Mouse (Mus musculus) CH12.LX (cell line): ENCODE measurements around the gene Pnpla3. TPM values are rescaled to one million over a fixed set of nuclear protein-coding genes. Genes with fewer than 3 reads are reported as not detected.

Experiments
- DNase-seq: peaks from one replicate; pipeline ENCODE4 v3.0.0-alpha.2; 2013; ENCODE audit errors: extremely low read depth
- H3K27ac ChIP-seq: 2 replicates; pipeline ENCODE4 v1.5.1; 2012; ENCODE audit warnings: low read depth, mild to moderate bottlenecking, control low read depth, moderate library complexity; ENCODE audit not compliant: insufficient read depth
- H3K27me3 ChIP-seq: replicated peaks from 2 replicates; pipeline ENCODE3; 2012; ENCODE audit warnings: inconsistent platforms
- H3K36me3 ChIP-seq, 2 experiments: replicated peaks in 1 of 2; 2 replicates each; pipeline versions ENCODE3 to v1.6.1; 2012; ENCODE audit warnings: inconsistent platforms in 1 of 2, low read length in 1 of 2, mild to moderate bottlenecking in 1 of 2, mixed read lengths in 1 of 2, moderate library complexity in 1 of 2; ENCODE audit not compliant: control insufficient read depth in 1 of 2, insufficient read depth in 1 of 2
- H3K4me1 ChIP-seq, 2 experiments: 2 replicates each; pipeline ENCODE4 v1.6.1; 2012; ENCODE audit warnings: inconsistent platforms in 1 of 2, moderate library complexity in 1 of 2; ENCODE audit not compliant: insufficient read depth in 2 of 2, control insufficient read depth in 1 of 2
- H3K4me2 ChIP-seq: 2 replicates; pipeline ENCODE4 v1.6.1; 2012; ENCODE audit warnings: low read depth, mild to moderate bottlenecking, control low read depth; ENCODE audit not compliant: poor library complexity, insufficient read depth, severe bottlenecking
- H3K4me3 ChIP-seq, 3 experiments: fragments of 150-350 bp in 1 of 3; sonication (generic) in 1 of 3; replicated peaks in 1 of 3; 2 replicates each; pipeline versions ENCODE3 to v1.5.1; 2011 to 2012; ENCODE audit warnings: low read depth in 2 of 3, low read length in 2 of 3, mild to moderate bottlenecking in 2 of 3, moderate library complexity in 2 of 3, control low read depth in 1 of 3, improper control_type of control experiment in 1 of 3, inconsistent platforms in 1 of 3, mixed read lengths in 1 of 3; ENCODE audit not compliant: poor library complexity in 1 of 3
- H3K79me2 ChIP-seq: replicated peaks from 2 replicates; pipeline ENCODE4 v1.6.1; 2012; ENCODE audit warnings: mild to moderate bottlenecking, moderate library complexity; ENCODE audit not compliant: control insufficient read depth, poor library complexity, insufficient read depth, severe bottlenecking; ENCODE audit errors: extremely low read depth
- H3K9ac ChIP-seq: 2 replicates; pipeline ENCODE4 v1.6.1; 2012; ENCODE audit warnings: low read depth, mild to moderate bottlenecking, control low read depth, moderate library complexity; ENCODE audit not compliant: insufficient read depth
- H3K9me3 ChIP-seq: replicated peaks from 2 replicates; pipeline ENCODE3; 2012; ENCODE audit warnings: low read length, inconsistent platforms, mixed read lengths
- BHLHE40 ChIP-seq: IDR thresholded peaks from 2 replicates; pipeline ENCODE4 v1.6.1; 2011; ENCODE audit warnings: mild to moderate bottlenecking, low read depth, low read length, improper control_type of control experiment
- CHD2 ChIP-seq: IDR thresholded peaks from 2 replicates; pipeline ENCODE4 v1.6.1; 2011; ENCODE audit warnings: low read length, improper control_type of control experiment
- ELF1 ChIP-seq: IDR thresholded peaks from 2 replicates; pipeline ENCODE4 v1.6.1; 2014; ENCODE audit warnings: low read depth, mild to moderate bottlenecking, inconsistent platforms, low read length, improper control_type of control experiment
- EP300 ChIP-seq: IDR thresholded peaks from 2 replicates; pipeline ENCODE4 v1.6.1; 2011; ENCODE audit warnings: low read length, improper control_type of control experiment
- ETS1 ChIP-seq: conservative IDR thresholded peaks from 2 replicates; pipeline ENCODE4 v1.6.1; 2012; ENCODE audit warnings: low read depth, mild to moderate bottlenecking, inconsistent platforms, low read length, improper control_type of control experiment, moderate library complexity
- HCFC1 ChIP-seq: IDR thresholded peaks from 2 replicates; pipeline ENCODE4 v1.6.1; 2012; ENCODE audit warnings: low read depth, mild to moderate bottlenecking, inconsistent platforms, low read length, improper control_type of control experiment
- IRF4 ChIP-seq: IDR thresholded peaks from 2 replicates; pipeline ENCODE4 v1.6.1; 2014; ENCODE audit warnings: low read depth, mild to moderate bottlenecking, inconsistent platforms, low read length, improper control_type of control experiment
- JUN ChIP-seq: IDR thresholded peaks from 2 replicates; pipeline ENCODE4 v1.6.1; 2011; ENCODE audit warnings: low read depth, mild to moderate bottlenecking, low read length, improper control_type of control experiment, moderate library complexity; ENCODE audit not compliant: insufficient read depth
- KAT2A ChIP-seq: IDR thresholded peaks from 2 replicates; pipeline ENCODE4 v1.6.1; 2012; ENCODE audit warnings: low read length, improper control_type of control experiment, inconsistent platforms; ENCODE audit not compliant: insufficient replicate concordance
- MAX ChIP-seq: IDR thresholded peaks from 2 replicates; pipeline ENCODE4 v1.6.1; 2011; ENCODE audit warnings: low read length, improper control_type of control experiment
- MEF2A ChIP-seq: IDR thresholded peaks from 2 replicates; pipeline ENCODE4 v1.6.1; 2014; ENCODE audit warnings: low read depth, mild to moderate bottlenecking, inconsistent platforms, low read length, improper control_type of control experiment, borderline replicate concordance
- MXI1 ChIP-seq: IDR thresholded peaks from 2 replicates; pipeline ENCODE4 v1.6.1; 2011; ENCODE audit warnings: mild to moderate bottlenecking, low read depth, low read length, improper control_type of control experiment
- MYC ChIP-seq: IDR thresholded peaks from 2 replicates; pipeline ENCODE4 v1.6.1; 2011; ENCODE audit warnings: low read depth, mild to moderate bottlenecking, improper control_type of control experiment, low read length
- NELFE ChIP-seq: IDR thresholded peaks from 2 replicates; pipeline ENCODE4 v1.6.1; 2011; ENCODE audit warnings: low read depth, low read length, improper control_type of control experiment
- NRF1 ChIP-seq: IDR thresholded peaks from 2 replicates; pipeline ENCODE4 v1.6.1; 2014; ENCODE audit warnings: low read depth, mild to moderate bottlenecking, inconsistent platforms, low read length, improper control_type of control experiment, moderate library complexity
- PAX5 ChIP-seq: IDR thresholded peaks from 2 replicates; pipeline ENCODE4 v1.6.1; 2012; ENCODE audit warnings: low read length, inconsistent platforms, mixed read lengths
- POLR2A ChIP-seq: IDR thresholded peaks from 2 replicates; pipeline ENCODE4 v1.6.1; 2011; ENCODE audit warnings: low read depth, mild to moderate bottlenecking, improper control_type of control experiment, low read length
- POLR2AphosphoS2 ChIP-seq: IDR thresholded peaks from 2 replicates; pipeline ENCODE4 v1.6.1; 2011; ENCODE audit warnings: low read depth, low read length, improper control_type of control experiment
- RAD21 ChIP-seq: IDR thresholded peaks from 2 replicates; pipeline ENCODE4 v1.6.1; 2011; ENCODE audit warnings: low read depth, mild to moderate bottlenecking, low read length, improper control_type of control experiment, moderate library complexity
- TCF12 ChIP-seq: IDR thresholded peaks from 2 replicates; pipeline ENCODE4 v1.6.1; 2014; ENCODE audit warnings: low read depth, mild to moderate bottlenecking, inconsistent platforms, low read length, improper control_type of control experiment
- USF1 ChIP-seq: IDR thresholded peaks from 2 replicates; pipeline ENCODE4 v1.6.1; 2014; ENCODE audit warnings: low read depth, mild to moderate bottlenecking, inconsistent platforms, low read length, improper control_type of control experiment
- USF2 ChIP-seq: conservative IDR thresholded peaks from 2 replicates; pipeline ENCODE4 v1.6.1; 2011; ENCODE audit warnings: low read depth, low read length, improper control_type of control experiment
- ZNF384 ChIP-seq: IDR thresholded peaks from 2 replicates; pipeline ENCODE4 v1.6.1; 2012; ENCODE audit warnings: low read depth, low read length, improper control_type of control experiment, inconsistent platforms
- dilution Hi-C: fragments of 300-500 bp; cut with MboI; formaldehyde crosslinking; loops from 2 replicates; pipeline ENCODE4 v1.14.3; 2020; ENCODE audit warnings: low sequenced_read_pairs; ENCODE audit not compliant: extremely low pct_unique_long_range_greater_than_20kb, extremely low pct_ligation_motif_present
- in situ Hi-C: fragments of 300-500 bp; cut with MboI; formaldehyde crosslinking; loops from 3 replicates; pipeline ENCODE4 v1.14.3; 2019; ENCODE audit warnings: low sequenced_read_pairs, low pct_ligation_motif_present, low pct_unique_long_range_greater_than_20kb, mixed read lengths
- polyA plus RNA-seq: library from polyadenylated mRNA; unstranded; fragments of >175 nt; gene quantifications from 2 replicates; pipeline ENCODE4 v1.2.1, GENCODE M21; 2012; ENCODE audit warnings: low read depth; ENCODE audit not compliant: insufficient read length
- total RNA-seq, 2 experiments: library from RNA; depleted of rRNA; stranded (reverse); fragments of 300-350 nt in 1 of 2; fragments of >200 nt in 1 of 2; gene quantifications; 2 replicates each; pipeline ENCODE4 v1.2.3; 2012 to 2014

The Pnpla3 gene
- total and polyA plus RNA-seq, 3 experiments: 0.41 to 3.2 (median 2.2) TPM

GRCm38 (mm10) chr15:84218783-84219271 is 51.2 kb downstream of the Pnpla3 start:
- Histone ChIP-seq H3K4me3 (no peak overlapping the region), H3K36me3 (peaks cover 15 to 21% of the 10 kb centered on the region in 2 experiments), H3K79me2 (no peaks in the 10 kb centered on the region), H3K9ac (peak overlapping the region; percentile 27; the same call in 1 of the 2 replicates), H3K27me3 (no peaks in the 10 kb centered on the region), H3K27ac (no peak overlapping the region), H3K4me1 (peaks cover 16 to 54% of the 10 kb centered on the region in 2 experiments), H3K4me2 (0 out of 2 replicates have a peak overlapping the region, but pooled peaks have one; percentile 11), H3K9me3 (peaks cover 5% of the 10 kb centered on the region)
- dilution Hi-C loops: no loop called here
- TF ChIP-seq POLR2A (0 out of 2 replicates have a peak, but pooled peaks have one; percentile 14), BHLHE40 (peak; percentile 45; the same call in 1 of the 2 replicates), MXI1 (0 out of 2 replicates have a peak, but pooled peaks have one; percentile 32), TCF12 (peak; percentile 77), USF2 (no peak), IRF4 (peak; percentile 62), HCFC1 (peak; percentile 49), ETS1 (peak; percentile 54), NELFE (no peak), MEF2A (peak; percentile 86), EP300 (peak; percentile 69), MAX (peak; percentile 59), KAT2A (no peak)
- in situ Hi-C loops: no loop called here
- DNase-seq: peak; percentile 71

GRCm38 (mm10) chr15:84221539-84221938 is 53.9 kb downstream of the Pnpla3 start:
- H3K9ac ChIP-seq: no peak overlapping the region
- H3K4me1 ChIP-seq: peaks cover 16 to 45% of the 10 kb centered on the region in 2 experiments
- H3K9me3 ChIP-seq: peaks cover 5% of the 10 kb centered on the region
- peaks cover 0 to 2% of the 10 kb centered on the region in 2 experiments for H3K36me3 ChIP-seq
- no peak for DNase-seq
- dilution Hi-C loops: no loop called here
- no peak overlapping the region for H3K27ac ChIP-seq
- no peak overlapping the region for H3K4me2 ChIP-seq
- TF ChIP-seq PAX5: no peak
- TF ChIP-seq BHLHE40: no peak
- TF ChIP-seq ELF1: no peak
- no peak for TF ChIP-seq POLR2A
- TF ChIP-seq RAD21: no peak
- TF ChIP-seq HCFC1: no peak
- TF ChIP-seq MYC: no peak
- no peak for TF ChIP-seq JUN
- TF ChIP-seq KAT2A: no peak
- TF ChIP-seq MXI1: no peak
- no peak for TF ChIP-seq NRF1
- TF ChIP-seq ZNF384: no peak
- no peak for TF ChIP-seq USF1
- TF ChIP-seq POLR2AphosphoS2: no peak
- no peak for TF ChIP-seq NELFE
- no peak for TF ChIP-seq CHD2
- no peak for TF ChIP-seq MAX
- no peak for TF ChIP-seq ETS1
- TF ChIP-seq, all 38 proteins: peak for 0
- in situ Hi-C loops: no loop called here
- Histone ChIP-seq H3K27me3 (no peaks in the 10 kb centered on the region), H3K4me3 (no peak overlapping the region), H3K79me2 (no peaks in the 10 kb centered on the region)
